Mouse (Mus musculus) forebrain, embryonic 15.5 days (tissue): ENCODE data around the gene Olfr308. TPM values are rescaled to one million over a fixed set of nuclear protein-coding genes. Genes with fewer than 3 reads are reported as not detected.
"Not testable (repeated sequence)": the region's sequence is repeated elsewhere in the genome, so short reads cannot be mapped to it uniquely, and the experiment has no call there.

ENCODE experiments used
- ATAC-seq: fragments of 200-750 bp; cut with Nextera tagmentation; replicated peaks from 2 replicates; pipeline ENCODE4 v1.8.0; 2017; ENCODE audit warnings: mild to moderate bottlenecking, moderate TSS enrichment, moderate library complexity
- H3K27ac ChIP-seq: fragments of 300-500 bp; sonication (generic); replicated peaks from 2 replicates; pipeline ENCODE4 v1.5.1; 2015; ENCODE audit warnings: mild to moderate bottlenecking, inconsistent platforms
- H3K27me3 ChIP-seq: fragments of 300-500 bp; sonication (generic); 2 replicates; pipeline ENCODE4 v1.6.1; 2015; ENCODE audit warnings: inconsistent platforms
- H3K36me3 ChIP-seq: fragments of 300-500 bp; sonication (generic); 2 replicates; pipeline ENCODE4 v1.6.1; 2015; ENCODE audit warnings: mild to moderate bottlenecking, inconsistent platforms
- H3K4me1 ChIP-seq: fragments of 300-500 bp; sonication (generic); 2 replicates; pipeline ENCODE4 v1.6.1; 2015; ENCODE audit warnings: inconsistent platforms
- H3K4me2 ChIP-seq: fragments of 300-500 bp; sonication (generic); replicated peaks from 2 replicates; pipeline ENCODE4 v1.6.1; 2015; ENCODE audit warnings: mild to moderate bottlenecking, inconsistent platforms
- H3K4me3 ChIP-seq: fragments of 300-500 bp; sonication (generic); 2 replicates; pipeline ENCODE4 v1.5.1; 2015; ENCODE audit warnings: mild to moderate bottlenecking, inconsistent platforms
- H3K9ac ChIP-seq: fragments of 300-500 bp; sonication (generic); replicated peaks from 2 replicates; pipeline ENCODE4 v1.6.1; 2015; ENCODE audit warnings: mild to moderate bottlenecking, inconsistent platforms
- H3K9me3 ChIP-seq: fragments of 300-500 bp; sonication (generic); 2 replicates; pipeline ENCODE4 v1.6.1; 2016; ENCODE audit warnings: inconsistent platforms
- WGBS: fragments of 180-500 bp; shearing (Covaris S2); methylation state at CpG from one replicate; pipeline ENCODE4 v1.1.7; 2015; ENCODE audit warnings: mixed read lengths; 5-methylcytosine and 5-hydroxymethylcytosine counted together
- microRNA-seq: library from miRNA; unstranded; fragments of <30 nt; microRNA quantifications from one replicate; pipeline ENCODE4, GENCODE M21; 2016
- polyA plus RNA-seq: library from polyadenylated mRNA; unstranded; fragments of >200 nt; fragmentation: Nextera tagmentation; extraction: Ambion mirVana; gene quantifications from 2 replicates; pipeline ENCODE4 v1.2.1, GENCODE M21; 2015

The Olfr308 gene
- polyA plus RNA-seq = not detected in 2 replicates

DNA sequence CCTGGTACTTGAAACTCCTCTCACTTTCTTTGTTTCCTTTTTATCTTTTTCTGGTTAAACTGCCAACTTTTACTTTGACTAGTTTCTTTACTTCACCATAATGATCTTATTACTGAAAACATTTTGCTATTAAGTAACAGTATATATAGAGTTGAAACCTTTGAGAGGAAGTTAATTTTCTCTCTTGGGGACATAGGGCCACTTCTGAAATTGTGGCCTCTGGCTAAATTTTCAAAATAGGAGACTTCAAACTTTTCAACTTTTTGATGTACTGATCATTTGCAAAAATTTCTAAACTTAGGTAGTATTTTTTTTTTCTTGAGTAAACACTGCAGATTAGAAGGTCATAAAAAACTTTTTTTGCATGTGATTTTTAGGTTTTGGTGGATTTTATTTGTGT, at the start of gene Olfr308:
Olfr308 (minus strand) TSS at position 101 of the 400 bp plus-strand sequence.
- no peak for ATAC-seq
- no peak within 1 kb of the TSS for H3K9ac ChIP-seq
- H3K4me3 ChIP-seq = no peak within 1 kb of the TSS
- no peaks in the 10 kb centered on the region for H3K27me3 ChIP-seq
- no peak within 1 kb of the TSS for H3K4me2 ChIP-seq
- no peaks in the 10 kb centered on the region for H3K9me3 ChIP-seq
- no peaks in the 10 kb centered on the region for H3K36me3 ChIP-seq
- no peak within 1 kb of the TSS for H3K27ac ChIP-seq
- H3K4me1 ChIP-seq = no peaks in the 10 kb centered on the region

- no peak for ATAC-seq
- Histone ChIP-seq H3K4me1 (no peaks in the 10 kb centered on the region), H3K36me3 (no peaks in the 10 kb centered on the region), H3K9me3 (no peaks in the 10 kb centered on the region), H3K4me2 (no peak within 1 kb of the TSS), H3K27me3 (no peaks in the 10 kb centered on the region), H3K4me3 (no peak within 1 kb of the TSS), H3K27ac (no peak within 1 kb of the TSS), H3K9ac (no peak within 1 kb of the TSS)
- WGBS = 91% methylated on average over 1 of the region's 1 CpGs
Measured at GRCm38 (mm10) chr7:86366828-86367227, 41.4 kb upstream of the Olfr308 start, which contains the start of gene Olfr305. Olfr305 (minus strand) TSS chr7:86366928.

DNA sequence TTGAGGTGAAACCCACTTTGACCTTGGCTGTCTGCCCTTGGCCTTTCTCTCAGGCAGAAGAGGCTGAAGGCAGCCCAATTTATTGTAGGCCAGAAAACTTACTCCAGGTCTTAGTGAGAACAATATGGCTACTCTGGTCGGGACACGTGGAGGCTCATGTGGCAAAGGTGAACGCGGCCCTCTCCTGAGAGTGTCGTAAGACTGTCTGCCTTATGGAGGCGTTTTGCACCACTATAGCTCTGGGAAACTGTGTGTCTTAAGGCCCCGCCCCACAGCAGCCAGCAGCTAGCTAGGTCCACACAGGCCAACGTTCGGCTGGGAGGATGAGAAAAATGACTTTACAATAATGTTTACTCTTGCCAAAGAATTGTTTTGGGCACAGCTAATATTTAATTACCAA, 20.9 kb upstream of the Olfr308 start:
- not testable (repeated sequence) for H3K36me3 ChIP-seq, H3K9ac ChIP-seq, H3K9me3 ChIP-seq, H3K4me3 ChIP-seq, H3K27me3 ChIP-seq, H3K27ac ChIP-seq, H3K4me2 ChIP-seq, ATAC-seq, H3K4me1 ChIP-seq
- WGBS = 90% methylated on average over 9 of the region's 9 CpGs

DNA sequence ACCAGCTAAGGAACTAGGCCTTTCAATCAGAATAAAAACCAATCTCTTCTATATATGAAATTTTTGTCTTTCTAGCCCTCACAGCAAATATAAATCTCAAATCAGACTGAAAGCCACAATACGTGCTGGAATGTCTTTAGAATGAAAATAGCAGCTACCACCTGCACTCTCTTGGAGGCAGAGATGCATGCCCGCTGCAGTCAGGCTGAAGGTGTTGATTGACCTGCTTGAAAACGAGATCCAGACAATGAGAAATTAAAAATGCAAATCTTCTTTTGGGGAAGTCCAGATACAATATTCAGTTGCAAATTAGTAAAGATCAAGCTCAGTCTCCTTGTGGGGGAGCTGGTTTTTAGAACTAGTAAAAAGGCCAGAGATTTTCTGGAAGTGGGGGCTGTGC, 18.8 kb upstream of the Olfr308 start:
- no peak overlapping the region for H3K9ac ChIP-seq
- H3K4me2 ChIP-seq = no peak overlapping the region
- H3K4me1 ChIP-seq = no peaks in the 10 kb centered on the region
- no peak for ATAC-seq
- H3K9me3 ChIP-seq = no peaks in the 10 kb centered on the region
- H3K4me3 ChIP-seq = no peak overlapping the region
- no peaks in the 10 kb centered on the region for H3K27me3 ChIP-seq
- no peaks in the 10 kb centered on the region for H3K36me3 ChIP-seq
- H3K27ac ChIP-seq = no peak overlapping the region
- WGBS = 51% methylated on average over 3 of the region's 3 CpGs

GRCm38 (mm10) chr7:86342881-86343565, 17.6 kb upstream of the Olfr308 start:
- 79% methylated on average over 14 of the region's 14 CpGs for WGBS
- H3K4me3 ChIP-seq = no peak overlapping the region

GRCm38 (mm10) chr7:86337486-86337885, 12.1 kb upstream of the Olfr308 start, which contains the start of gene Olfr307:
Olfr307 (minus strand) TSS chr7:86337586.
- Histone ChIP-seq H3K9ac (no peak within 1 kb of the TSS), H3K4me3 (no peak within 1 kb of the TSS), H3K4me2 (no peak within 1 kb of the TSS), H3K36me3 (no peaks in the 10 kb centered on the region), H3K27me3 (no peaks in the 10 kb centered on the region), H3K27ac (no peak within 1 kb of the TSS), H3K9me3 (no peaks in the 10 kb centered on the region), H3K4me1 (no peaks in the 10 kb centered on the region)
- WGBS = 73% methylated on average over 1 of the region's 1 CpGs
- no peak for ATAC-seq

More at GRCm38 (mm10) chr7:86342881-86343565, 17.6 kb upstream of the Olfr308 start:
- no peak for ATAC-seq
- H3K36me3 ChIP-seq = no peaks in the 10 kb centered on the region
- no peaks in the 10 kb centered on the region for H3K27me3 ChIP-seq
- no peak overlapping the region for H3K9ac ChIP-seq
- H3K9me3 ChIP-seq = no peaks in the 10 kb centered on the region
- no peak overlapping the region for H3K27ac ChIP-seq
- no peaks in the 10 kb centered on the region for H3K4me1 ChIP-seq
- H3K4me2 ChIP-seq = no peak overlapping the region

GRCm38 (mm10) chr7:86321323-86321722, 4.1 kb downstream of the Olfr308 start:
- Histone ChIP-seq H3K9me3 (no peaks in the 10 kb centered on the region), H3K4me1 (no peaks in the 10 kb centered on the region), H3K27me3 (no peaks in the 10 kb centered on the region), H3K9ac (no peak overlapping the region), H3K27ac (no peak overlapping the region), H3K36me3 (no peaks in the 10 kb centered on the region), H3K4me3 (no peak overlapping the region), H3K4me2 (no peak overlapping the region)
- WGBS = 90% methylated on average over 2 of the region's 2 CpGs
- ATAC-seq = no peak

DNA sequence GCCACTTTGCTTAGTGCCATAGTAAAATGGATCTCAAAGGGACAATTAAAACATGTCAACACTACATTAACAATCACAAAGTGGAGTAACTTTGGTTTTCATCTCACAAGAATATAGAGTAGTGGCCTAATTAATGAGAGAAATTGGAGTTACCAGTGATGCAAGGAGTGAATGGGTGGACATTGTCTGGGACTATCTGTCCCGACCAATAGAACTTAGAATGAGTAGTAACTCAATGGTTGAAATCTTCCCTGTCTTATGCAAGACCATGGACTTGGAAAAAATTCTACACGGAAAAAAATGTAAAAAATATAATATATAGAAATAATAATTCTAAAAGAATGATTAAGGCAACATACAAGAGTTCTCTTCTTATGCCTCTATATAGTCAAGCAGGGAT, 11.8 kb downstream of the Olfr308 start, which contains the start of gene Olfr309:
Olfr309 (minus strand) TSS at position 101 of the 400 bp plus-strand sequence.
- 81% methylated on average over 2 of the region's 2 CpGs for WGBS
- no peak within 1 kb of the TSS for H3K9ac ChIP-seq
- H3K27me3 ChIP-seq = no peaks in the 10 kb centered on the region
- H3K9me3 ChIP-seq = no peaks in the 10 kb centered on the region
- no peak within 1 kb of the TSS for H3K4me2 ChIP-seq
- H3K27ac ChIP-seq = no peak within 1 kb of the TSS
- no peaks in the 10 kb centered on the region for H3K4me1 ChIP-seq
- H3K36me3 ChIP-seq = no peaks in the 10 kb centered on the region
- ATAC-seq = no peak
- no peak within 1 kb of the TSS for H3K4me3 ChIP-seq

DNA sequence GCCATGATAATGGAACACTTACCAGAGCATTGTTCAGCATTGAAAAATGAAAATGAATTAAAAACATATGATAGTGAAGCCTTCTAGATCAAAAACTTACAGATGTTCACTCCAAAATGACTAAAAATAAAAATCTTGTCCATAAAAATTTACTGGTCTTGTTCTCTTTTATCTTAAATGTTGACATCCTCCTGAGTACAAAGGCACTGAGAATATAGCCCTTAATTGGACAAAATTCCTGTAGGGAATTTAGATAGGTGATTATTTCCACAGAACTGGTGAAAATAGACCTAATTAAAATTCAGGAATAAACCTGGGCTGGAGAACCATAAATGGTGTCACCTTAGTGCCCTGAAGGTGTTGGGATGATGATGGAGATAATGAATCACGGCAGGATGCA, 48.4 kb downstream of the Olfr308 start, which contains the start of gene Olfr310:
Olfr310 (minus strand) TSS at position 101 of the 400 bp plus-strand sequence.
- Histone ChIP-seq H3K4me1 (no peaks in the 10 kb centered on the region), H3K4me3 (no peak within 1 kb of the TSS), H3K9ac (no peak within 1 kb of the TSS), H3K27me3 (no peaks in the 10 kb centered on the region), H3K27ac (no peak within 1 kb of the TSS), H3K4me2 (no peak within 1 kb of the TSS), H3K36me3 (no peaks in the 10 kb centered on the region), H3K9me3 (no peaks in the 10 kb centered on the region)
- ATAC-seq = no peak
- WGBS = 65% methylated on average over 1 of the region's 1 CpGs

Small RNAs within 50 kb of the gene (microRNA-seq; reads per million reads assigned to microRNA genes)
- gene Gm23192 = not detected

Other genes starting within 250 kb of the Olfr308 start
- gene Vmn2r75, start 153.9 kb downstream of the Olfr308 start, polyA plus RNA-seq = not detected in 2 replicates
- gene Vmn2r76, start 79.3 kb downstream of the Olfr308 start, polyA plus RNA-seq = not detected in 2 replicates
- gene Olfr310, start 48.5 kb downstream of the Olfr308 start, polyA plus RNA-seq = not detected in 2 replicates
- not detected in 2 replicates for gene Olfr309, start 11.9 kb downstream of the Olfr308 start, polyA plus RNA-seq
- gene Olfr307, start 12.0 kb upstream of the Olfr308 start, polyA plus RNA-seq = not detected in 2 replicates
- gene Olfr305, start 41.3 kb upstream of the Olfr308 start, polyA plus RNA-seq = not detected in 2 replicates
- gene Olfr304, start 61.0 kb upstream of the Olfr308 start, polyA plus RNA-seq = not detected in 2 replicates
- not detected in 2 replicates for gene Olfr303, start 72.2 kb upstream of the Olfr308 start, polyA plus RNA-seq
- not detected in 2 replicates for gene Olfr301, start 78.2 kb upstream of the Olfr308 start, polyA plus RNA-seq
- not detected in 2 replicates for gene Olfr299, start 134.3 kb upstream of the Olfr308 start, polyA plus RNA-seq
- not detected in 2 replicates for gene Olfr298, start 166.9 kb upstream of the Olfr308 start, polyA plus RNA-seq
- gene Olfr297, start 194.3 kb upstream of the Olfr308 start, polyA plus RNA-seq = not detected in 2 replicates